Mouse (Mus musculus) spleen, adult 2 months (tissue): Measurements from ENCODE around the gene Grin3a.
A peak's percentile ranks its signal among the peaks of the same experiment; 100 is the strongest.

Experiments used
- CTCF ChIP-seq: fragments of 200-500 bp; IDR thresholded peaks from 2 replicates; pipeline ENCODE4 v1.5.1; 2011; ENCODE audit warnings: mild to moderate bottlenecking, inconsistent platforms; ENCODE audit not compliant: insufficient read depth, insufficient read length, insufficient replicate concordance; ENCODE audit errors: extremely low read depth
- POLR2A ChIP-seq: fragments of 200-500 bp; IDR thresholded peaks from 2 replicates; pipeline ENCODE4 v1.6.1; 2011; ENCODE audit warnings: low read depth, low read length, inconsistent platforms

DNA sequence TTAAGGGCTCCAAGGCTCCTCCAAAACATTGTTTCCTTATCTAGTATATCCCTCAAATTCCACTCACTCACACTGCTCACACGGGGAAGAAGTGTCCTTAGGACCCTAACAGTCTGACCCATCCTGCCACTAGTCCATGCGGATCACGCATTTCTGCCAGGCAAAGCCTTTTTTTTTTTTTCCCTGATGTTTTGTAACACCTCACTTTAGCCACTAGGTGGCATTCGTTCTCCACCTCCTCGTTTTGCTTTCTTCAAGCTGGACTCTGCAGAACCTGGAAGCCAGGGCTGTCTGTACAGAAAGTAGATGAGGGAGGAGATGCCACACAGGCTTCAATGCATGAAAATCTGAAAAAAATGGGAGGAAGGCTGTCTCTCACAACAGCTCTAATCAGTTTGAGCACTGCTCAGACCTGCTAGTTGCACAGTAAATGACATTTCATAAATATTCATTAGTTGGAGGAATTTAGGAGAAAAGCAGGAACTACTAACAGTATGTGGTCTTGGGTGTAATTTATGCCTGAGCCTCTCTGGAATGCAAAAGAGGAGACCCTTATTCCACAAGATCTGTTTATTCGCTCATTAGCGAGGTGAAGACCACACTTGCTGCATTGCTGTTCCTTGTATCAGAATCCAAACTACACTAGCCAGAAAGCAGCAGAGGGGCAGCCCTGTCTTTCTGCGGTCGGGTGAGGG lies 156.8 kb downstream of the Grin3a start:
- TF ChIP-seq CTCF (peak; percentile 39; the same call in 1 of the 2 replicates), POLR2A (no peak)
